Mouse (Mus musculus): ENCODE results near the gene Tmem39a. TPM values are rescaled to one million over a fixed set of nuclear protein-coding genes. Genes with fewer than 3 reads are reported as not detected.

Gene Tmem39a
- polyA plus RNA-seq (2015; fragmentation: Nextera tagmentation; extraction: Ambion mirVana) = 28.4 and 29.3 TPM in 2 replicates

DNA sequence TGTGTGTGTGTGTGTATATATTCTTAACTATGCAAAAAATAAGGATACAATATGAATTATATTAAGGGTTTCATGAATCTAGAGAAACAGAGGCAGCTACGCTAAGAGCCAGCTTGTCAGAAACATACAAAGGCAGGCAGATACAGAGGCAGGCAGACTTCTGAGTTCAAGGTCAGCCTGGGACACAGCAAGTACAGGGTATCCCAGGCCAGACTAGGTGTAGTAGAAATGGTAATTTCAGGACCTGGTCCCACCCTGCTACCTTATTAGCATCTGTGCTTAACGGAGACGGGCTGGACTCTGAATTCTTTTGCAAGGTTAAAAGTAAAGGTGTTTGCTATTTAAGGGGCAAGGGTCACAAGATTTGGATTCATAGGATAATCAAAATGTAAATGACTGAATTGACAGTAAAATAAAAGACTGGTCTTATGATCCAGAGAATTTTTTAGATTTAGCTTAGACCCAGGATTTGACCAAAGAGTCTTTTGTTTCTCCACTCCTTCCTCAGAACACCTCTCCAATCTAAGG, at the start of gene Tmem39a:
TSS of gene Tmem39a (plus strand) at position 478 of the 528 bp plus-strand sequence.
- H3K9me3 ChIP-seq (ENCODE audit: control insufficient read depth) = no peaks in the 10 kb centered on the region
- no peak within 1 kb of the TSS for H3K4me3 ChIP-seq (ENCODE audit: low read depth, low read length)
- no peak within 1 kb of the TSS for H3K4me2 ChIP-seq (replicated peaks; ENCODE audit: low read depth)
- H3K27me3 ChIP-seq (replicated peaks; ENCODE audit: control insufficient read depth, insufficient read depth, low read length) = peaks cover 6% of the 10 kb centered on the region; the same call in 1 of the 2 replicates
- TF ChIP-seq CTCF (IDR thresholded peaks at IDR 0.05; ENCODE audit: low read depth) = no peak
- no peak within 1 kb of the TSS for H3K27ac ChIP-seq (ENCODE audit: low read depth, low read length)
- no peak within 1 kb of the TSS for H3K9ac ChIP-seq (ENCODE audit: low read depth, low read length)
- H3K4me1 ChIP-seq (replicated peaks; ENCODE audit: control insufficient read depth, insufficient read depth, low read length) = no peaks in the 10 kb centered on the region
- no peak for ATAC-seq
- WGBS = 77% methylated on average over 3 of the region's 3 CpGs
- H3K36me3 ChIP-seq (ENCODE audit: control insufficient read depth, insufficient read depth) = no peaks in the 10 kb centered on the region

DNA sequence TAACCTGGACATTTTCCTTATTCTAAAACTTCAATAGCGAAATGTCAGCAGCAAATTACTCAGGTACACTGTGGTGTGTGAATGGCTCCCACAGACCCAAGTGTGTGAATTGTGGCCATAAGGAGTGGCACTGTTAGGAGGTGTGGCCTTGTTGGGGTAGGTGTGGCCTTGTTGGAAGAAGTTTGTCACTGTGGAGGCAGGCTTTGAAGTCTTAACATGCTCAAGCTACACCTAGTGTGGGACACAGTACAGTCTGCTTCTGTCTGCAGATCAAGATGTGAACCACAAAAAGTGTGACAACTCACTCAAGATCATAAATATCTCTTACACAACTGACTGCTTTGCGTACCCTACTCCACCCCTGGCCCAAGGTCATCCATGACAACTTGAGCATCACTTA, 47.7 kb upstream of the Tmem39a start:
- Histone ChIP-seq H3K36me3 (ENCODE audit: control insufficient read depth, insufficient read depth) (peaks cover 54% of the 10 kb centered on the region), H3K9ac (ENCODE audit: low read depth, low read length) (no peak overlapping the region), H3K4me3 (ENCODE audit: low read depth, low read length) (no peak overlapping the region), H3K9me3 (ENCODE audit: control insufficient read depth) (no peaks in the 10 kb centered on the region), H3K27me3 (replicated peaks; ENCODE audit: control insufficient read depth, insufficient read depth, low read length) (no peaks in the 10 kb centered on the region), H3K4me1 (replicated peaks; ENCODE audit: control insufficient read depth, insufficient read depth, low read length) (no peaks in the 10 kb centered on the region), H3K4me2 (replicated peaks; ENCODE audit: low read depth) (no peak overlapping the region), H3K27ac (ENCODE audit: low read depth, low read length) (no peak overlapping the region)
- no peak for ATAC-seq
- WGBS = 89% methylated on average over 2 of the region's 2 CpGs
- TF ChIP-seq CTCF (IDR thresholded peaks at IDR 0.05; ENCODE audit: low read depth) = no peak

DNA sequence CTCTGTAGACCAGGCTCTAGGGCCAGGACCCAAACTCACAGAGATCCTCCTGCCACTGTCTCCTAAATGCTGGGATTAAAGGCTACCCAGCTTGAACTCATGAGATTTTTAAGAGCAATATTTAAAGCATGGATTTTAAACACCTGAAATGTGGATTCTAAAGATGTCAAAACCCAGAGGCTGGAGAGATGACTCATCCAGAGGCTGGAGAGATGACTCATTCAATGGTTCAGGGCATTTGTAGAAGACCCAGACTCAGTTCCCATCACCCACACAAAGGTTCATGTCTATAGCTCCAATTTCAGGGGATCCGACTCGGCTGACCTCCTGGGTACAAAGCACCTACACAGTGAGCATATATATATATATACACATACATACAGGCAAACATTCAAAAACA, 39.4 kb upstream of the Tmem39a start:
- ATAC-seq = no peak
- TF ChIP-seq CTCF (IDR thresholded peaks at IDR 0.05; ENCODE audit: low read depth) = no peak
- H3K4me3 ChIP-seq (ENCODE audit: low read depth, low read length) = no peak overlapping the region
- H3K4me1 ChIP-seq (replicated peaks; ENCODE audit: control insufficient read depth, insufficient read depth, low read length) = no peaks in the 10 kb centered on the region
- no peak overlapping the region for H3K4me2 ChIP-seq (replicated peaks; ENCODE audit: low read depth)
- H3K9ac ChIP-seq (ENCODE audit: low read depth, low read length) = no peak overlapping the region
- peaks cover 21% of the 10 kb centered on the region for H3K36me3 ChIP-seq (ENCODE audit: control insufficient read depth, insufficient read depth)
- 100% methylated on average over 2 of the region's 2 CpGs for WGBS
- no peaks in the 10 kb centered on the region for H3K27me3 ChIP-seq (replicated peaks; ENCODE audit: control insufficient read depth, insufficient read depth, low read length)
- no peak overlapping the region for H3K27ac ChIP-seq (ENCODE audit: low read depth, low read length)
- H3K9me3 ChIP-seq (ENCODE audit: control insufficient read depth) = no peaks in the 10 kb centered on the region

DNA sequence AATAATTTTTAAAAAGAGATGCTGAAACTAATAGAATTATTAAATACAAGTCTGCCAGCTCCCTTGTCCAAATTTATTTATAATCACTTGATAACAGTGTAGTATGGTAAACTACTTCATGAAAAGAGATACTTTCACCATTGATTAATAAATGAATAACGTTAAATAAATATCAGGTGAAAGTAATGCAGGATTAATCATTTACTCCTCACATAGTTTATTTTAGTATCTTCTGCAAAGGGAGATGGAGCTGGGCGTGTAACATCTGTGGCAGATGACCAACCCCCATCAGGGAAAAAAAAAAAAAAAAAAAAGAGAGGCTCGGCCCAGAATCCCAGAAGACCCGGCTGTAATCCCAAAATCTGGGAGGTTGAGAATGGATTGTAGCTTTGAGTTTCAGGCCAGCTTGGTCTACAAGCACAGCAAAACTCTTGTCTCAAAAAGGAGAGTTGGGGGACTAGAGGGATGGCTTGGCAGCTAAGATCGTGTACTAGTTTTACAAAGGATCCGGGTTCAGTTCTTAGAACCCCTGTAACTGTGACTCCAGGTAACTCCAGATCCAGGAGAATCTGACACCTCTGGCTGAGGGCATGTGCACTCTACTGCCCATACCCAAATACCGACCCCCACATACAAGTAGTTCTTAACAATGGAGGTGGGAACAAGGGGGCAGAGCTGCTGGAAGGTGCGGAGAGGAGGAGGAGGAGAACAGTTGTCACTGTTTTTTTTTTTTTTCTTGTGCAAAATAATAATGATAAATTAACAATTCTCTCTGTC, 37.1 kb upstream of the Tmem39a start:
- Histone ChIP-seq H3K9ac (ENCODE audit: low read depth, low read length) (peak overlapping the region; percentile 78), H3K9me3 (ENCODE audit: control insufficient read depth) (no peaks in the 10 kb centered on the region), H3K27ac (ENCODE audit: low read depth, low read length) (no peak overlapping the region), H3K4me2 (replicated peaks; ENCODE audit: low read depth) (peak overlapping the region; percentile 66), H3K4me3 (ENCODE audit: low read depth, low read length) (peak overlapping the region; percentile 76), H3K4me1 (replicated peaks; ENCODE audit: control insufficient read depth, insufficient read depth, low read length) (no peaks in the 10 kb centered on the region), H3K36me3 (ENCODE audit: control insufficient read depth, insufficient read depth) (peaks cover 21% of the 10 kb centered on the region), H3K27me3 (replicated peaks; ENCODE audit: control insufficient read depth, insufficient read depth, low read length) (no peaks in the 10 kb centered on the region)
- 19% methylated on average over 8 of the region's 8 CpGs for WGBS
- no peak for ATAC-seq
- TF ChIP-seq CTCF (IDR thresholded peaks at IDR 0.05; ENCODE audit: low read depth) = no peak

DNA sequence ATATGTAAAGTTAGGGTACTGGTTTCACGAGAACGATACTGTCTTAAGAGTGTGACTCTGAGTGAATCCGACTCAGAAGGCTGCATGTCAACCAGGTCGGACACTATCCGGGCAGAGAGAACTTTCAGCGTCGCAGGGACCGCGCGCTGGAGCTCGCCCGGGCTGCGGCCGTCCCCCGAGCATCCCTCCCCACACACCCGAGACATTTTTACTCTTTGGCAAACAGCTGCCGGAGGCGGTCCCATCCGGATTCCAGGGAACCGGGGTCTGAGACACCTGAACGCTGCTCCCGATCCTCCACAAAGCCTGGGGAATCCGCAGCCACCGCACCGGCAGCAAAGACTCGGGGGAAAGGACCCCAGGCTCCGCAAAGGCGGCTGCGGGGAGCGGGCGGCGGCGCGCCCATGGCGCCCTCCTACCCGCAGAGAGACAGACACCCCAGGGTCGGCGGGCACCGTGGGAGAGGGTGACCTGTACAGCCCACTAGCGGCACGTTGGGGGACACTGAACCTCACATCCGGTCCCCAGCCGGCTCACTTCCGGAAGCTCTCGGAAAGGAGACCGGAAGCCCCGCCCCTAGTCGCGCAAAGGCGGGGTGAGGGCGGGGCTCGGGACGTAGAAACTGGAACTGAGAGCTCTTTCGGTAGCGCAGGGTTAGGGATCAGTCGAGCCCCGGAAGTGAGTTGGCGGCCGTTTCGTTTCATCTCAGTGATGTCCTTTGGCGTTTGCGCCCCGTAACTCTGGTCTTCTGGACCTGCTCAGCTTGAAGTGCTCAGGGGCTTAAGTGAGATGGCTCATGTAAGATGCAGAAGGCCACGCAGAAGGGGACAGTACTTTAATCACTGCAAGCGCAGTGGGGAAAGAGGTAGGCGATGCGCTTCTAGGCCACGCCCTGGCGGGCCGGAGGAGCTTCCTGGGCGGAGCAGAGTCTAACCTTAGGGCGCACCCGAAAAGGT, 36.1 kb upstream of the Tmem39a start, which contains the start of gene Timmdc1:
TSS of gene Timmdc1 (minus strand) at position 535 of the 956 bp plus-strand sequence.
- H3K4me3 ChIP-seq (ENCODE audit: low read depth, low read length) = peak within 1 kb of the TSS; percentile 76
- peak; percentile 99 for ATAC-seq
- WGBS = under 1% methylated on average over 73 of the region's 73 CpGs
- no peaks in the 10 kb centered on the region for H3K9me3 ChIP-seq (ENCODE audit: control insufficient read depth)
- peak within 1 kb of the TSS; percentile 86 for H3K27ac ChIP-seq (ENCODE audit: low read depth, low read length)
- H3K27me3 ChIP-seq (replicated peaks; ENCODE audit: control insufficient read depth, insufficient read depth, low read length) = no peaks in the 10 kb centered on the region
- peak within 1 kb of the TSS; percentile 66 for H3K4me2 ChIP-seq (replicated peaks; ENCODE audit: low read depth)
- peak within 1 kb of the TSS; percentile 78 for H3K9ac ChIP-seq (ENCODE audit: low read depth, low read length)
- peaks cover 21% of the 10 kb centered on the region for H3K36me3 ChIP-seq (ENCODE audit: control insufficient read depth, insufficient read depth)
- TF ChIP-seq CTCF (IDR thresholded peaks at IDR 0.05; ENCODE audit: low read depth) = peak; percentile 48
- H3K4me1 ChIP-seq (replicated peaks; ENCODE audit: control insufficient read depth, insufficient read depth, low read length) = no peaks in the 10 kb centered on the region

DNA sequence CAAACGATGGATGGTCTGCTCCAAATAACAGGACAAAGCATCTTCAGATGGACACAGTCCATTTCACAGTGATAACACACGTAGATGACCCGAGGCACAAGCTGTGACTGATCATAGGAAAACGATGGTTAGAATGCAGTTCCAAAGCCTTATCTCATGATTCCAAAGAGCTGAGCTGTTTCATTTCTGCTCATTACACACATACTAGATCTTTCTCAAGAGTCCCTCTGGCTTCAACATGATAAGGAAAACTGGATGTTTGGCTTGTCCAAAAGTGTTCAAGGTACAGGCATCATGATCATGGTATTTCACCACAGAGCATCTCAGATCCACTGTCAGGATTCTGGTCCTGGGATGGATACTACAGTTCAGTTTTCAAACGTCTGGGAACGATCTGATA, 32.2 kb upstream of the Tmem39a start:
- Histone ChIP-seq H3K4me3 (ENCODE audit: low read depth, low read length) (no peak overlapping the region), H3K4me2 (replicated peaks; ENCODE audit: low read depth) (no peak overlapping the region), H3K27me3 (replicated peaks; ENCODE audit: control insufficient read depth, insufficient read depth, low read length) (no peaks in the 10 kb centered on the region), H3K4me1 (replicated peaks; ENCODE audit: control insufficient read depth, insufficient read depth, low read length) (no peaks in the 10 kb centered on the region), H3K9me3 (ENCODE audit: control insufficient read depth) (no peaks in the 10 kb centered on the region), H3K9ac (ENCODE audit: low read depth, low read length) (no peak overlapping the region), H3K27ac (ENCODE audit: low read depth, low read length) (no peak overlapping the region), H3K36me3 (ENCODE audit: control insufficient read depth, insufficient read depth) (peaks cover 37% of the 10 kb centered on the region)
- ATAC-seq = no peak
- WGBS = 85% methylated on average over 6 of the region's 6 CpGs
- no peak for TF ChIP-seq CTCF (IDR thresholded peaks at IDR 0.05; ENCODE audit: low read depth)
